Mouse (Mus musculus) bone marrow macrophage, adult 2 months (primary cell): Measurements from ENCODE around the gene Klhdc8a. TPM values are rescaled to one million over a fixed set of nuclear protein-coding genes. Genes with fewer than 3 reads are reported as not detected.

Source experiments
- H3K27ac ChIP-seq: 2 replicates; pipeline ENCODE4 v1.5.1; 2012; ENCODE audit warnings: low read depth, low read length; ENCODE audit not compliant: insufficient read depth
- H3K4me1 ChIP-seq: 2 replicates; pipeline ENCODE4 v1.6.1; 2012; ENCODE audit warnings: low read length; ENCODE audit not compliant: control insufficient read depth, insufficient read depth
- H3K4me3 ChIP-seq: 2 replicates; pipeline ENCODE4 v1.5.1; 2012; ENCODE audit warnings: mild to moderate bottlenecking, low read length, moderate library complexity; ENCODE audit not compliant: insufficient read depth
- CTCF ChIP-seq: IDR thresholded peaks from 2 replicates; pipeline ENCODE4 v1.5.1; 2012; ENCODE audit warnings: low read depth, mild to moderate bottlenecking, low read length, moderate library complexity
- POLR2A ChIP-seq: IDR thresholded peaks from 2 replicates; pipeline ENCODE4 v1.6.1; 2012; ENCODE audit warnings: mild to moderate bottlenecking, low read depth, low read length, borderline replicate concordance
- polyA plus RNA-seq: library from polyadenylated mRNA; stranded (reverse); fragments of >200 nt; gene quantifications from 2 replicates; pipeline ENCODE4 v1.2.4, GENCODE M21; 2012; ENCODE audit not compliant: missing spikeins, insufficient read depth, insufficient read length

Gene Klhdc8a
- polyA plus RNA-seq, 1 experiment = not detected

DNA sequence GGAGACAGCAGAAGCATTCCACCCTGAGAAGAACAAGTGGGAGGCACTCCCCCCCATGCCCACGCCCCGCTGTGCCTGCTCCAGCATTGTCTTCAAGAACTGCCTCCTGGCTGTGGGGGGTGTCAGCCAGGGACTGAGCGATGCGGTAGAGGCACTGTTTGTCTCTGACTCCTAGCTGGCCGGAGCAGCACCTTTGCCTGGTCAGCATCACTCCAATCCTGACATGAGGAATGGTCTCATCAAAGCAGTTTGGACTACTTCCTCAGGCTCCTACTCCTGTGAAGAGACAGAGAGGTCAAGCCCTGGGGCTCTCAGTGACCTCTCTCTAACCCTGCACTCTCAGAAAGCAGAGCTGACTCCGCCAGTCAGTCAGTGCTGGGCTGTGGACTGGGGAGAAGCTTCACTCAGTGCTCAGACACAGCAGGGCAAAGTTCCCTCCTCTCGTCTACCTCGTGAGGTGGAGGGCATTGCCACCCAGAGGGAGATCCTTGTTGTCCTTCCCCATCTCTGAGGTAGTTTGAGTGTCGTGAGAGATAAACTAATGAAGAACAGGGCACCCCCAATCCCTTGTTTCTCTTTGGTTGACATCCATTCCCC is 6.3 kb downstream of the Klhdc8a start:
- Histone ChIP-seq H3K4me3 (no peak overlapping the region), H3K4me1 (no peaks in the 10 kb centered on the region), H3K27ac (no peak overlapping the region)
- no peak for TF ChIP-seq POLR2A
- TF ChIP-seq CTCF = no peak

DNA sequence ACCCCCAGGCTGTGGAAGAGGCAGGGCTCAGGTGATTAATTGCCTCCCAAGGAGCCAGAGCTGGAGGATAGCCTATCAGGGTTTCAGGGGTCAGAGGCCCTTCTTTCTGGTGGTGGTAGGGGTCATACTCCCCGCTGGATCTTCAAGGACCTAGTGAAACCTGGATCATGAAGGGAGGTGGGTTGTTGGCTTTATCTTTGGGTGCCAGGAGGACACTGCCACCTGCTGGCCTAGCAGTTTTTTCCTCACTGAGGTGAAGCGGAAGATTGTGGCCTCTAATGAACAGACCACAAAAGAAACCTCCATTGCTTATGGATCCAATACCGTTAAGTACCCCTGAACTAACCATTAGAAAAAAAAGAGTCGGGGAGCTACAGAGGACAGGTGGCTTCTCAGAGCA is 7.7 kb downstream of the Klhdc8a start:
- Histone ChIP-seq H3K4me3 (no peak overlapping the region), H3K27ac (no peak overlapping the region), H3K4me1 (peaks cover 3% of the 10 kb centered on the region; the same call in 1 of the 2 replicates)
- TF ChIP-seq POLR2A (no peak), CTCF (peak; percentile 60)

DNA sequence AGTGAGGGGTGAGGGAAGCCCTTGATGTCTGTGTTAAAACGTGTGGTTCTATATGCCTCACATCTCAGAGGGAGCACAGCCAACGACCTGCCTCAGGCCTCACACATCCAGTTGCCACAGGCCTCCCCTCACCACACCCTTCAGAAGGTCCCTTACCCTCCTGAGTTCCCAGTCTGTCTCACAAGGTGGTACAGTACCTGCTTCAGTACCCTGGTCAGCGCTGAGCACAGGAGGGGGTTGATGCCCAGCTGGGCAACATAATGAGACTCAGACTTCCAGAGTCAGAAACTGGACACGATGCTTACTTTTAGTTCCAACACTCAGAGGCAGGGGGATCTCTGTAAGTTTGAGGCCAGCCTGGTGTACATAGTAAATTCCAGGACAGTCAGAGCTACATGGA is 8.4 kb downstream of the Klhdc8a start:
- TF ChIP-seq POLR2A = no peak
- no peak for TF ChIP-seq CTCF
- Histone ChIP-seq H3K4me1 (peaks cover 7% of the 10 kb centered on the region), H3K27ac (no peak overlapping the region), H3K4me3 (no peak overlapping the region)

DNA sequence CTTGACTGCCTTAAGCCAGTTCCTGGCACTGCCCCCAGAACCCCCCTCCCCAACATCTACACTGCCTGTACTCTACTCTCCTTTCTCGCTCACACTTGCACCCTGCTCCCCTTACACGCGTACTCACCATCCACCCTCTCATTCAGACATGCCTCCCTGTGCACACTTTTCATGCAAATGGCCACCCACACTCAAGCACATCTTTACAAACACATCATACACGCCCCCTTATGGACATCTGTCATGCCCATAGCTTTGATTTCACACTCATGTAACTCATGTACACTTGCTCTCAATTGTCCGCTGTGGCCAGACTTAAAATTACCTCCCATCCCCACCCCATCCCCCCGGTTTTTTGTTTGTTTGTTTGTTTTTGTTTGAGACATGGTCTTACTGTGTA is 9.5 kb downstream of the Klhdc8a start:
- no peak overlapping the region for H3K4me3 ChIP-seq
- H3K4me1 ChIP-seq = peaks cover 17% of the 10 kb centered on the region
- no peak for TF ChIP-seq POLR2A
- no peak for TF ChIP-seq CTCF
- no peak overlapping the region for H3K27ac ChIP-seq

DNA sequence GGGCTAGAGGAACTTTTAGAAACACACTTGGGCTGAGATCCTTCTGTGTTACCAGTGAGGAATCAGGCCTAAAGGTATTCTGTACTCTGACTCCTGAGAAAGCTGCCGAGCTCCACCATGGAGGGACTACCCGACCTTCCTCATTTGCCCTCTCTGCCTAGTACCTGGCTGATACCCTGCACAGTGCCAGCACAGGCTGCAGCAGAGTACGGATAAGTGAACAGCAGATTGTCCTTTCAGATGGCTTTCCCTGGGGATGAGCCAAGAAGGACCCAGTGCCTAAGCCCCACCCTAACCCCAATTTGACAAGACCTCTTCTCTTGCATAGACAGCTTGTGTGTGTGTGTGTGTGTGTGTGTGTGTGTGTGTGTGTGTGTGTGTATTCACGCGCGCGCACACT is 10.2 kb downstream of the Klhdc8a start:
- H3K4me1 ChIP-seq = peaks cover 21% of the 10 kb centered on the region
- H3K4me3 ChIP-seq = no peak overlapping the region
- no peak overlapping the region for H3K27ac ChIP-seq
- TF ChIP-seq POLR2A = no peak
- no peak for TF ChIP-seq CTCF

DNA sequence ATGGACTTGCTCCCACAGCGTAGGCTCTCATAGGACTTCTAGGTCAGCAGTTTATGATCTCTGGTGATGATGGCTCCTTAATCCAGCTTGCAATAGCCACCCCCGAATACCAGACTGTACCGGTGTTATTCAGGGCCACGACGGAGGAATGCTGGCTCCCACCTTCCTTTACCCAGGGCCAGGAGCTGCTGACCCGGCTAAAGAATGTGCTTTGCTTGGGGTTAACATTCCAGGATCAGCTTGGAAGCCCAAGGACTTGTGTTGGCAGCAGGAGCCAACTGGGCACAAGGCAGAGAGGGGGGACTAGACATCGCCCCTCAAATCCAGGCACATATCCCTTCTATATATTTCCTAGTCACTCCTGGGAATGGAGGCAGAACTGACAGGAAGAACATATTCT is 12.3 kb downstream of the Klhdc8a start:
- H3K4me1 ChIP-seq = peaks cover 32% of the 10 kb centered on the region
- H3K27ac ChIP-seq = no peak overlapping the region
- TF ChIP-seq POLR2A = no peak
- TF ChIP-seq CTCF = no peak
- no peak overlapping the region for H3K4me3 ChIP-seq

DNA sequence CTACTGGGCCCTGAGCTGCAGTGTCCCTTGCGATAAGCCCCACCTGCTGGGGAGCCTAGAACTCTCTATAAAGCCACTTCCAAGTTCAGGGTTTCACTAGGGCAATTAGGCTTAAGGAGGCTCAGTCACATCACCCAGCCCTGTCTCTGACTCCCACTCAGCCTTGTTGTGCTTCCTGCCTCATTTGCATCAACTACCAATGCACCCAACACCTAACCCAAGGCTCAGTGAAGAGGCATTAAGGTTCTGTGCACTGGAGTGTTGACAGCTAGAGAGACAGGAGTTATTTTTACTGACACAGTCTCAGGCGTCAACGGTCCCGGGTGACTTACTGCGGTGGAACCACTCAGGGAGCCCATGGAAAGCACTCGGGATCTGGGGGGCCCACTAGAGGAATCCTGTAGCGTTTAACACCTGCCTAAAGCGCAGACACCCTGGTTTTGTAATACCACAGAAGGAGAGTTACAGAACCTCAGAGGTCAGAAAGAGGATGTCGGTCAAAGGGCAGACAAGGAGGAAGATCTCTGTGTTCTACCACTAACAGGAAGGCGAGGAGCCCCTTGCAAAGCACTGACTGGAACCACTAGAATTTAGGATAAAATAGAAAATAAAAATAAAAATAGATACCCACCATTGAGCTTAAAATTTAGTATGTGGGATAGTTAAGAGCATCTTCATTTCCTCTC is 12.9 kb downstream of the Klhdc8a start:
- peaks cover 32% of the 10 kb centered on the region for H3K4me1 ChIP-seq
- no peak overlapping the region for H3K27ac ChIP-seq
- TF ChIP-seq CTCF (no peak), POLR2A (no peak)
- no peak overlapping the region for H3K4me3 ChIP-seq

DNA sequence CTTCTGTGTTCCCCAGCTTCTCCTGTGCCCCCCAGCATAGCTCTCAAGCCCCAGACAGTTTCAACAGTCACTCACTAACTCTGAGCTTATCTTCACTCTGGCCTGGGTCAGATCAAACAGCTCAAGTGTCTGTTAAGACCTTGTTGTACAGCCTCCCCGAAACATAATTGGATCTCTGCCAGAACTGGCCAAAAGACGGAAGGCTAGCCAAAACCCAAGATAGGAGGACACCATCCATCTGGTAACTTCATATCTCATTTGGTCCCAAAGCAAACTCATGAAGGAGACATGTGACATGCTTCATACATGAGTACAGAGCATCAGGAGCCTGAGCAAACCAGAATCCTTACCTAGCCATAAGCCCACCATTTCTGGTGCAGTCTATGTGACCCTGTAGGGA is 13.6 kb downstream of the Klhdc8a start:
- no peak overlapping the region for H3K27ac ChIP-seq
- TF ChIP-seq POLR2A (no peak), CTCF (no peak)

DNA sequence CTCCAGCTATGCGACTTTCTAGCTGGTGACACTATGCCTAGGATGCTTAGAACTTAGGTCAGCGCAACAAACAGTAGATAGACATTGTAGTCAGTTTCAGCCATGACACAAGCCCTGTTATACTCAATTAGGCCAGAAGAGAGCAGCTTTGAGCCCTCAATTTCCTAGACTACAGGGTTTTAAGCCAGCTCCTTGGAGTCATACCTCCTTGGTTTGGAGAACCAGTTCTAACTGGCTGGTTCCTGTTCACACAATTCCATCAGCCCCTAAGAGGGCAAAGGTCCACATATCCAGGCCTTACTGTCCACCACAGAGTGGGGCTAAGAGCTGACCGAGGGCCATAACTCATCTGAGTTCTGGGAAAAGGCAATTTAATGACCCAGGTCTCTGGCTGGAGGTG is 14.3 kb downstream of the Klhdc8a start:
- H3K4me1 ChIP-seq = peaks cover 32% of the 10 kb centered on the region
- H3K27ac ChIP-seq = no peak overlapping the region
- no peak overlapping the region for H3K4me3 ChIP-seq
- TF ChIP-seq CTCF (no peak), POLR2A (no peak)

More for the DNA sequence above, 13.6 kb downstream of the Klhdc8a start:
- H3K4me1 ChIP-seq = peaks cover 32% of the 10 kb centered on the region
- H3K4me3 ChIP-seq = no peak overlapping the region

DNA sequence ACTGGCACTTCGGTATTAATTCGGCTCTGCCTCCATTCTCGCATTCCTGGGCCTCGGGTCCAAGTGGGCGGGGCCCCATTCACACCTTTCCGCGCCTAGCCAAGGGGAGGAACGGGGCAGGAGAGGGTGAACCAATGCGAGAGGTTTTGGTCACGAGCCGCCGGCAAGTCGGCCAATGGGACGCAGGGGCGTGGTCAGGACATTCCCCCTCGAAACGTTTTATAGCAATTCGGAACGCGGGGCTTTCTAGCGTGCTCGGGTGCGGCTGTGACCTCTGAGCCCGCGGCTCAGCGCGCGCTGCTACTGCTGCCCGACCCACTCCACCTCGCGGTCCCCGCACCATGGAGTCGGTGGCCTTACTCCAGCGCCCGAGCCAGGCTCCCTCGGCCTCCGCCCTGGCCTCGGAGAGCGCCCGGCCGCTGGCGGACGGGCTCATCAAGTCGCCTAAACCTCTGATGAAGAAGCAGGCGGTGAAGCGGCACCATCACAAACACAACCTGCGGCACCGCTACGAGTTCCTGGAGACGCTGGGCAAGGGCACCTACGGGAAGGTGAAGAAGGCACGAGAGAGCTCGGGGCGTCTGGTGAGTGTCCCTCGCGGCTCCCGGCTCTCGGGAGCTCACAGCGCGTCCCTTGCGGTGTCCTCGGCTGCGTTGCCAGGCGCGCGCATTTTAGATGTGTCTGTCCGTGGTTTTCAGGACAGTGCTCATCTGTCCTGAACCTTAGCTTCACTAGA is 17.6 kb downstream of the Klhdc8a start, which contains the start of gene Nuak2:
Gene Nuak2 (plus strand): TSS at position 238 of the 736 bp plus-strand sequence.
- Histone ChIP-seq H3K4me1 (peaks cover 48% of the 10 kb centered on the region), H3K4me3 (peak within 1 kb of the TSS; percentile 80), H3K27ac (peak within 1 kb of the TSS; percentile 94)
- TF ChIP-seq POLR2A (no peak), CTCF (no peak)
